In the genomic region with DNA sequence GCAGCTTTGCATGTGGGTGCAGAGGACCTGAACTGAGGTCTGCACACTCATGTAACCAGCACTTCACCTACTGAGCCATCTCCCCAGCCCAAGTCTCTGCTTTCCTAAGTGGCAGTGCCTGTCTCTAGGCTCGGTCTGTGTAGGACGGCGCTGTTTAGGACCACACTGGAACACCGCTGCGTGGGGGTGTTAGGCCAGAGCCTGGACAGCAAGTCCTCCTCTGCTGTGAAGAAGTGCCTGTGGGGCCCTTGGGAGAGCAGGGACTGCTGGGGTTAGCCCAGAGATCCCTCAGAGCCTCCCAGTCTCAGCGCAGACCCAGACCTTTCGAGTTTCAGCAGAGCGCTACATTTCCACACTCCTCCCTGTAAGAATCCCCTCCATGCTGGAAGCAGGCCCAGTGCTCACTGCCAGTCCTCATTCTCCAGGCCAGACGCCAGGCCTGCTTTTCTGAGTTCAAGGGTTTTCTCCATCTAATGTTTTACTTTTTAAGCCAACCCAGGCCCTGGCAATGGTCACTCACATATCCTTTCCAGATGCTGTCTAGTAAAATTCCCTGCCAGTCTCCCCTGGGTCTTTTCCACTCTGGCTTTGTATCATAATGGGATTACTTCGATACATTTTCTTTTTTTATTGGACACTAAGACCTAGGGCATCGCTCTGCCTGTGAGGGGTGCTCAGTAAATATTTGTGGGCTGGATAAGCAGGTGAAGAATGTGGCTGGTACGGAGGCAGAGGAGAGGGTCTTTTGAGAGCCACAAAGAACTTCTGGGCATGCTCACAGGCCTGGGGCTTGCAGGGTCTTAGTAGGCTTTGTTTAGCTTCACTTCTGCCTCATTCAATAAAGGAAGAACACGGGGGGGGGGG, we compare ENCODE assay signal across 11 mouse cellular contexts. TPM values are rescaled to one million over a fixed set of nuclear protein-coding genes. Genes with fewer than 3 reads are reported as not detected.
DNase-seq lines count a peak whose midpoint lies in the region; ATAC-seq lines count a peak whose summit lies in the region.
"Had no signal": no experiment of that assay in that cellular context is flagged by ENCODE, and none has a peak within 500 bp of the region (broad histone marks: within the 10 kb centered on the region; RNA-seq: fewer than 3 reads in every experiment).

No protein-coding gene starts in this region.

- peaks cover 4% of the 10 kb centered on the region; the same call in 1 of the 2 replicates for H3K27me3 ChIP-seq in hindbrain, embryonic 10.5 days (ENCODE audit: insufficient read depth, poor library complexity, severe bottlenecking)
- peaks cover 8% of the 10 kb centered on the region; the same call in 1 of the 2 replicates for H3K27me3 ChIP-seq in hindbrain, embryonic 12.5 days

- H3K4me1 ChIP-seq in hindbrain, embryonic 10.5 days (replicated peaks) = peaks cover 5% of the 10 kb centered on the region
- no peaks in the 10 kb centered on the region for H3K4me1 ChIP-seq in hindbrain, embryonic 12.5 days

- no peak for ATAC-seq in hindbrain, embryonic 12.5 days (ENCODE audit: low FRiP score)

- WGBS in hindbrain, embryonic 10.5 days = 78% methylated on average over 13 of the region's 13 CpGs
- WGBS in hindbrain, embryonic 12.5 days = 80% methylated on average over 13 of the region's 13 CpGs

- DNase-seq in cerebellum, postnatal 10 days = peak; percentile 66 to 79
- DNase-seq in cerebellum, postnatal 4 days (ENCODE audit: low spot score in 2 of 2) = no peak
- DNase-seq in hindbrain, embryonic 10.5 days (ENCODE audit: low spot score) = no peak
- DNase-seq in urinary bladder, postnatal 14 days (ENCODE audit: low spot score) = peak; percentile 25
- DNase-seq in urinary bladder, postnatal 36 days (ENCODE audit: low spot score in 2 of 2) = no peak
- DNase-seq in thymus, postnatal 36 days = no peak
- no peak for DNase-seq in yolk sac, embryonic 10.5 days (ENCODE audit: low spot score)
- DNase-seq: cerebellum, adult 9-11 months; heart, postnatal 36 days had no signal

- H3K27ac ChIP-seq in hindbrain, embryonic 10.5 days = 0 out of 2 replicates have a peak overlapping the region, but pooled peaks have one; percentile 29
- no peak overlapping the region for H3K27ac ChIP-seq in hindbrain, embryonic 12.5 days
- H3K27ac ChIP-seq: liver, embryonic 15.5 days had no signal

- 0 out of 2 replicates have a peak, but pooled peaks cover 4% of the 10 kb centered on the region for H3K9me3 ChIP-seq in hindbrain, embryonic 10.5 days
- 0 out of 2 replicates have a peak, but pooled peaks cover 2% of the 10 kb centered on the region for H3K9me3 ChIP-seq in hindbrain, embryonic 12.5 days (replicated peaks)

- no peak overlapping the region for H3K9ac ChIP-seq in hindbrain, embryonic 12.5 days
- H3K9ac ChIP-seq: liver, embryonic 15.5 days had no signal

- H3K36me3 ChIP-seq in hindbrain, embryonic 10.5 days = no peaks in the 10 kb centered on the region
- no peaks in the 10 kb centered on the region for H3K36me3 ChIP-seq in hindbrain, embryonic 12.5 days
- H3K36me3 ChIP-seq: liver, embryonic 15.5 days had no signal

- no peak overlapping the region for H3K4me2 ChIP-seq in hindbrain, embryonic 12.5 days (replicated peaks)
- H3K4me2 ChIP-seq: liver, embryonic 15.5 days had no signal

- no peak overlapping the region for H3K4me3 ChIP-seq in hindbrain, embryonic 10.5 days
- no peak overlapping the region for H3K4me3 ChIP-seq in hindbrain, embryonic 12.5 days
- H3K4me3 ChIP-seq: liver, embryonic 15.5 days had no signal

RNA-seq across cellular contexts. Expression of a gene that starts 20.4 kb away (rescaled TPM):
- polyA plus RNA-seq in hindbrain, embryonic 10.5 days (2016; fragmentation: Nextera tagmentation; extraction: Ambion mirVana) = 0.71 and 1.1 TPM in 2 replicates
- polyA plus RNA-seq in hindbrain, embryonic 12.5 days (2016; fragmentation: Nextera tagmentation; extraction: Ambion mirVana) = 0.72 and 0.81 TPM in 2 replicates

RNA-seq across cellular contexts. Expression of a gene that starts 37.5 kb away (rescaled TPM):
- 1.1 and 2.8 TPM in 2 replicates for polyA plus RNA-seq in hindbrain, embryonic 10.5 days (2016; fragmentation: Nextera tagmentation; extraction: Ambion mirVana)
- 0.50 and 1.2 TPM in 2 replicates for polyA plus RNA-seq in hindbrain, embryonic 12.5 days (2016; fragmentation: Nextera tagmentation; extraction: Ambion mirVana)

RNA-seq across cellular contexts. Expression of a gene that starts 56.3 kb away (rescaled TPM):
- polyA plus RNA-seq in hindbrain, embryonic 10.5 days (2016; fragmentation: Nextera tagmentation; extraction: Ambion mirVana) = 0.71 and 1.3 TPM in 2 replicates
- polyA plus RNA-seq in hindbrain, embryonic 12.5 days (2016; fragmentation: Nextera tagmentation; extraction: Ambion mirVana) = 1.7 TPM in 2 replicates

RNA-seq across cellular contexts. Expression of a gene that starts 56.3 kb away (rescaled TPM):
- 148 and 192 TPM in 2 replicates for polyA plus RNA-seq in hindbrain, embryonic 10.5 days (2016; fragmentation: Nextera tagmentation; extraction: Ambion mirVana)
- polyA plus RNA-seq in hindbrain, embryonic 12.5 days (2016; fragmentation: Nextera tagmentation; extraction: Ambion mirVana) = 151 and 160 TPM in 2 replicates

Comparison
In these comparisons a context has a peak if more than half of its experiments do, and no peak if none do; other contexts are left out.
1. DNase-seq: peak in cerebellum, postnatal 10 days (2 of 2) and urinary bladder, postnatal 14 days (single experiment); none in cerebellum, postnatal 4 days (0 of 2), hindbrain, embryonic 10.5 days (single experiment), urinary bladder, postnatal 36 days (0 of 2), thymus, postnatal 36 days (0 of 2) and yolk sac, embryonic 10.5 days (single experiment).